Mouse (Mus musculus): Measurements from ENCODE around the gene Radil. TPM values are rescaled to one million over a fixed set of nuclear protein-coding genes. Genes with fewer than 3 reads are reported as not detected.

Gene Radil
- polyA plus RNA-seq, 1 experiment from 2014 or later: 2.5 TPM

GRCm38 (mm10) chr5:142524711-142525464 lies 26.0 kb downstream of the Radil start:
- WGBS: 51% methylated on average over 8 of the region's 8 CpGs
- ATAC-seq: no peak

DNA sequence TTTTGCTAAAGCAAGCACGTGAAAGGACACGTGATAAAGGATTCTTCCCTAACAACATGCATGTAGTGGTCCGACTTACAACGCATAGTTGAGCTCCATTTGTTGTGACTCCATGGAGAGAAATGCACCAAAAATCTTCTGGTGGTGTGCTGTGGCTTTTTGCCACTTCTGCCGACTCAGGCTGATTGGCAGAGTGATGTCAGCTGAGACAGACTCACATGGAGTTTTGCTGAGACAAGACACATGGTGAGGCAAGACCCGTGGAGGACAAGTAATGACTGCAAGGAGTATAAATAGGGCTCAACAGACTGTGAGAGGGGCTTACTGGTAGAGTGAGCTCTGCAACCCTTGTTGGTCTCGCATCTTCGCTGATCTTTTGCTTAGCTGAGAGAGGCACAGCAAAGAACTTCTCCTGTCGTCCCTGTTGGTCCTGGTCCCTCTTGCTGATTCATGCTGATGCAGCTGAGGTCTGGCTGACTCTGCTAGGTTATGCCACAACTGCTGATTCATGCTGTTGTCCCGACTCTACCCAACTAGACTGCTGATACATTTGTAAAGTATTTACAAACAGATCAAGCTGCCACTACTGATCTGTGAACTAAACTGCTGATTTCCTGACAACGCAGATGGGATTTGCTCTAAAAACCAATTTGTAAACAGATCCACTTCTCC lies 29.6 kb downstream of the Radil start:
- Histone ChIP-seq H3K4me3 (replicated peaks) (no peak overlapping the region), H3K36me3 (no peaks in the 10 kb centered on the region), H3K4me2 (replicated peaks) (no peak overlapping the region), H3K27me3 (replicated peaks) (no peaks in the 10 kb centered on the region), H3K27ac (no peak overlapping the region), H3K4me1 (replicated peaks) (peaks cover 9% of the 10 kb centered on the region; the same call in 1 of the 2 replicates), H3K9me3 (no peaks in the 10 kb centered on the region), H3K9ac (no peak overlapping the region)
- 78% methylated on average over 11 of the region's 11 CpGs for WGBS
- no peak for ATAC-seq

More at GRCm38 (mm10) chr5:142524711-142525464, 26.0 kb downstream of the Radil start:
- no peak overlapping the region for H3K9ac ChIP-seq
- peak overlapping the region; percentile 19; the same call in 1 of the 2 replicates for H3K4me2 ChIP-seq (replicated peaks)
- H3K27ac ChIP-seq: peak overlapping the region; percentile 76
- H3K4me3 ChIP-seq (replicated peaks): no peak overlapping the region
- peaks cover 5% of the 10 kb centered on the region; the same call in 1 of the 2 replicates for H3K4me1 ChIP-seq (replicated peaks)
- H3K9me3 ChIP-seq: no peaks in the 10 kb centered on the region
- no peaks in the 10 kb centered on the region for H3K36me3 ChIP-seq
- 0 out of 2 replicates have a peak, but pooled peaks cover 2% of the 10 kb centered on the region for H3K27me3 ChIP-seq (replicated peaks)

- peaks cover 6% of the 10 kb centered on the region; the same call in 1 of the 2 replicates for H3K4me1 ChIP-seq (replicated peaks)
- WGBS: 76% methylated on average over 4 of the region's 4 CpGs
- ATAC-seq: no peak
- H3K9ac ChIP-seq: no peak overlapping the region
- H3K4me2 ChIP-seq (replicated peaks): no peak overlapping the region
- H3K9me3 ChIP-seq: no peaks in the 10 kb centered on the region
- no peak overlapping the region for H3K4me3 ChIP-seq (replicated peaks)
- no peak overlapping the region for H3K27ac ChIP-seq
- H3K36me3 ChIP-seq: no peaks in the 10 kb centered on the region
- H3K27me3 ChIP-seq (replicated peaks): no peaks in the 10 kb centered on the region
These were observed 30.5 kb downstream of the Radil start for GRCm38 (mm10) chr5:142520360-142520759.

DNA sequence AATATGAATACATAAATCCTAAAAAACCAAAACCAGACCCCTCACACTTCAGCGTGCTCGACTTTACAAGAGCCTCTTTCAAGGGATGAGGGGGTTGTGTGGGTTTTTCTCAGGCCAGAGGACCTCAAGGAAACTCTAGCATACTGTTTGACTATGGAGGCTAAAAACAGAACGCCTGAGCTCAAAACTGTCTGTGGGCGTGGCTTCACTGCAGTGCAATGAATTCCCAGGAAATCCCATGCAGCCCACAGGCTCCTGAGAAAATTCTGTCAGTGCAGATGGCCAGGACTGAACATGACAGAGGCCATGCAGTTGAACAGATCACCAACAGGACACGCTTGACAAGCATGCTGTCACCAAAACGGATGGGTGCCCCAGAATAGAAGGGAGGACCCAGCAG lies 31.9 kb downstream of the Radil start:
- no peaks in the 10 kb centered on the region for H3K9me3 ChIP-seq
- H3K27me3 ChIP-seq (replicated peaks): no peaks in the 10 kb centered on the region
- 0 out of 2 replicates have a peak, but pooled peaks cover 4% of the 10 kb centered on the region for H3K4me1 ChIP-seq (replicated peaks)
- no peak for ATAC-seq
- no peaks in the 10 kb centered on the region for H3K36me3 ChIP-seq
- WGBS: 47% methylated on average over 6 of the region's 6 CpGs
- H3K4me2 ChIP-seq (replicated peaks): no peak overlapping the region
- H3K9ac ChIP-seq: no peak overlapping the region
- no peak overlapping the region for H3K4me3 ChIP-seq (replicated peaks)
- 0 out of 2 replicates have a peak overlapping the region, but pooled peaks have one; percentile 9 for H3K27ac ChIP-seq

DNA sequence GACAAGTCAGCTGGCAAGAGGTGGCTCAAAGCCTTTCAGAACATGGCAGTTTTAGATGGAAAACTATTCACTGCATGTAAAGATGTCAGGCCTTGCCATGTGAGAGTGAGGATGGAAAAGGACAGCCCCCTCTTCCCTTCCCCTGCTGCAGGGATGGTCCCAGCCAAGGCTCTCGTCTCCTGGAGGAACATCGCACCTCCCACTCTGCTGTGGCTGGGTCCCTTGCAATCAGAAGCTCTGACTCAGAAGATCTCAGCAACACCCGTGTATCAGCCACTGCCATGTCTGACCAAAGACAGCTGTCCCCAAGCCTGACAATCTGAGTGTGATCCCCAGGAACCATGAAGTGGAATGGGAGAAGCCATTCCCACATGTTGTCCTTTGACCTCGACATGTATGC lies 38.8 kb downstream of the Radil start:
- Histone ChIP-seq H3K36me3 (no peaks in the 10 kb centered on the region), H3K27me3 (replicated peaks) (no peaks in the 10 kb centered on the region), H3K4me1 (replicated peaks) (peaks cover 9% of the 10 kb centered on the region; the same call in 1 of the 2 replicates), H3K4me2 (replicated peaks) (no peak overlapping the region), H3K27ac (no peak overlapping the region), H3K9ac (no peak overlapping the region), H3K9me3 (no peaks in the 10 kb centered on the region), H3K4me3 (replicated peaks) (no peak overlapping the region)
- ATAC-seq: no peak
- WGBS: 76% methylated on average over 4 of the region's 4 CpGs

GRCm38 (mm10) chr5:142510061-142510414 lies 40.9 kb downstream of the Radil start:
- no peak for ATAC-seq
- Histone ChIP-seq H3K9me3 (no peaks in the 10 kb centered on the region), H3K27me3 (replicated peaks) (no peaks in the 10 kb centered on the region), H3K4me3 (replicated peaks) (no peak overlapping the region), H3K4me1 (replicated peaks) (peaks cover 9% of the 10 kb centered on the region; the same call in 1 of the 2 replicates), H3K36me3 (no peaks in the 10 kb centered on the region), H3K4me2 (replicated peaks) (no peak overlapping the region), H3K27ac (no peak overlapping the region), H3K9ac (no peak overlapping the region)
- WGBS: 65% methylated on average over 7 of the region's 7 CpGs

GRCm38 (mm10) chr5:142509141-142510060 lies 41.5 kb downstream of the Radil start:
- Histone ChIP-seq H3K4me1 (replicated peaks) (peaks cover 9% of the 10 kb centered on the region; the same call in 1 of the 2 replicates), H3K9me3 (no peaks in the 10 kb centered on the region), H3K9ac (no peak overlapping the region), H3K36me3 (no peaks in the 10 kb centered on the region), H3K4me2 (replicated peaks) (peak overlapping the region; percentile 12; the same call in 1 of the 2 replicates), H3K27ac (peak overlapping the region; percentile 18), H3K4me3 (replicated peaks) (no peak overlapping the region), H3K27me3 (replicated peaks) (no peaks in the 10 kb centered on the region)
- peak; percentile 31; the same call in 1 of the 2 replicates for ATAC-seq
- 26% methylated on average over 15 of the region's 15 CpGs for WGBS

- Histone ChIP-seq H3K9ac (no peak overlapping the region), H3K4me3 (replicated peaks) (no peak overlapping the region), H3K4me1 (replicated peaks) (peaks cover 9% of the 10 kb centered on the region; the same call in 1 of the 2 replicates), H3K27ac (no peak overlapping the region), H3K9me3 (no peaks in the 10 kb centered on the region), H3K27me3 (replicated peaks) (no peaks in the 10 kb centered on the region), H3K36me3 (no peaks in the 10 kb centered on the region), H3K4me2 (replicated peaks) (no peak overlapping the region)
- 65% methylated on average over 3 of the region's 3 CpGs for WGBS
- no peak for ATAC-seq
These were observed 45.0 kb downstream of the Radil start for GRCm38 (mm10) chr5:142505695-142506423.

DNA sequence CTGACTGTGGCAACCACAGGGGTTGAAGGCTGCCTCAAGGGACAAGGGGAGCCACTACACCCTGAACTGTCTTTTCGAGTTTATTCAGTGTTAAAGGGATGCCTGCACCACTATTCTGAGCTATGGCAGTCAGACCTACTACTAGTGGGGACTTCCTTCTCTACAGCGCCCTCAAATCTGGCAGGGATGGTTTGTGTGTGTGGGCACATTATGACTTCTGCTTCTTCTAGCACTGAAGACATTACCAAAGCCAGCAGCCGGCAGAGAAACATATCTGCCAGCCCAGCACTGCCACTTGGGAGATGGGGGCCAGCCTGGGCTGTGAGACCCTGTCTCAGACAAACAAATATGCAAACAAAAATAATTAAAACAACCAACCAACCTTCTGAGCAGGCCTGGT lies 46.7 kb downstream of the Radil start:
- ATAC-seq: no peak
- Histone ChIP-seq H3K9me3 (no peaks in the 10 kb centered on the region), H3K27me3 (replicated peaks) (no peaks in the 10 kb centered on the region), H3K4me1 (replicated peaks) (peaks cover 1% of the 10 kb centered on the region; the same call in 1 of the 2 replicates), H3K4me3 (replicated peaks) (no peak overlapping the region), H3K9ac (no peak overlapping the region), H3K36me3 (no peaks in the 10 kb centered on the region), H3K4me2 (replicated peaks) (no peak overlapping the region), H3K27ac (no peak overlapping the region)
- 86% methylated on average over 3 of the region's 3 CpGs for WGBS

GRCm38 (mm10) chr5:142502414-142502813 lies 48.5 kb downstream of the Radil start:
- Histone ChIP-seq H3K27ac (no peak overlapping the region), H3K4me1 (replicated peaks) (no peaks in the 10 kb centered on the region), H3K36me3 (no peaks in the 10 kb centered on the region), H3K9me3 (no peaks in the 10 kb centered on the region), H3K4me3 (replicated peaks) (no peak overlapping the region), H3K4me2 (replicated peaks) (no peak overlapping the region), H3K9ac (no peak overlapping the region), H3K27me3 (replicated peaks) (no peaks in the 10 kb centered on the region)
- peak; percentile 92 for ATAC-seq
- 1% methylated on average over 3 of the region's 3 CpGs for WGBS

GRCm38 (mm10) chr5:142500918-142501317 lies 50.0 kb downstream of the Radil start:
- WGBS: 57% methylated on average over 10 of the region's 10 CpGs
- no peaks in the 10 kb centered on the region for H3K4me1 ChIP-seq (replicated peaks)
- no peaks in the 10 kb centered on the region for H3K9me3 ChIP-seq
- H3K4me2 ChIP-seq (replicated peaks): no peak overlapping the region
- H3K9ac ChIP-seq: no peak overlapping the region
- no peak overlapping the region for H3K27ac ChIP-seq
- no peaks in the 10 kb centered on the region for H3K27me3 ChIP-seq (replicated peaks)
- no peak overlapping the region for H3K4me3 ChIP-seq (replicated peaks)
- H3K36me3 ChIP-seq: no peaks in the 10 kb centered on the region
- ATAC-seq: peak; percentile 66

All from intestine, embryonic 15.5 days (tissue).